Mouse (Mus musculus) ovary, adult 18-20 months (tissue): Measurements from ENCODE around the gene Olfr583.

Source experiments
- DNase-seq: peaks from one replicate; pipeline ENCODE4 v3.0.0; 2022; ENCODE audit warnings: low spot score, mixed read lengths

Olfr583 gene

GRCm38 (mm10) chr7:103051000-103051399 is at the start of gene Olfr583:
Olfr583 (plus strand) TSS chr7:103051300.
- DNase-seq: no peak

- DNase-seq: no peak
These were observed 13.4 kb upstream of the Olfr583 start, which contains the start of gene Olfr582 for GRCm38 (mm10) chr7:103037724-103038123. Olfr582 (plus strand) TSS chr7:103038024.

- no peak for DNase-seq
These were observed 30.5 kb downstream of the Olfr583 start, which contains the start of gene Olfr584 for GRCm38 (mm10) chr7:103081585-103081984. Olfr584 (plus strand) TSS chr7:103081885.

GRCm38 (mm10) chr7:103097420-103097819 is 46.3 kb downstream of the Olfr583 start, which contains the start of gene Olfr585:
Olfr585 (plus strand) TSS chr7:103097720.
- DNase-seq: no peak
